Mouse (Mus musculus) small intestine, adult 2 months (tissue): Measurements from ENCODE around the gene Atf6.

Experiments
- CTCF ChIP-seq: fragments of 200-500 bp; IDR thresholded peaks from 2 replicates; pipeline ENCODE4 v1.5.1; 2012; ENCODE audit warnings: low read depth, mild to moderate bottlenecking, control low read depth, inconsistent platforms, low read length, moderate library complexity, mixed read lengths; ENCODE audit not compliant: insufficient replicate concordance, insufficient read length; ENCODE audit errors: extremely low read depth
- POLR2A ChIP-seq: fragments of 200-500 bp; IDR thresholded peaks from 2 replicates; pipeline ENCODE4 v1.6.1; 2012; ENCODE audit warnings: low read depth, mild to moderate bottlenecking, control low read depth, inconsistent platforms, low read length, moderate library complexity

- TF ChIP-seq CTCF (no peak), POLR2A (no peak)
These were observed 21.7 kb upstream of the Atf6 start for GRCm38 (mm10) chr1:170889310-170889709.
